Mouse (Mus musculus) R1 (cell line): ENCODE measurements around the gene 1700018B08Rik.

Experiments used
- DNase-seq: peaks from one replicate; pipeline ENCODE4 v3.0.0-alpha.2; 2018; ENCODE audit warnings: low read depth, low spot score

1700018B08Rik gene

GRCm38 (mm10) chr8:121513429-121513828 is 30.7 kb downstream of the 1700018B08Rik start:
- DNase-seq, result peak; percentile 75

- DNase-seq, result no peak
Observed at GRCm38 (mm10) chr8:121511751-121512150, 32.4 kb downstream of the 1700018B08Rik start.

- DNase-seq, result peak; percentile 69
Observed at GRCm38 (mm10) chr8:121497621-121498020, 46.5 kb downstream of the 1700018B08Rik start.

GRCm38 (mm10) chr8:121491633-121492032 is 52.5 kb downstream of the 1700018B08Rik start:
- no peak for DNase-seq

GRCm38 (mm10) chr8:121484072-121484782 is 59.9 kb downstream of the 1700018B08Rik start:
- DNase-seq, result peak; percentile 58
